Mouse (Mus musculus) megakaryocyte progenitor cell, adult 5-6 weeks (primary cell): ENCODE measurements around the gene Olfr308. TPM values are rescaled to one million over a fixed set of nuclear protein-coding genes. Genes with fewer than 3 reads are reported as not detected.
"Not testable (repeated sequence)": the region's sequence is repeated elsewhere in the genome, so short reads cannot be mapped to it uniquely, and the experiment has no call there.

ENCODE experiments used
- ATAC-seq: replicated peaks from 2 replicates; pipeline ENCODE4 v1.8.0; 2016; ENCODE audit warnings: mild to moderate bottlenecking, moderate TSS enrichment, inconsistent platforms; ENCODE audit not compliant: poor library complexity
- total RNA-seq, 2 experiments: library from RNA; stranded (forward) in 1 of 2; stranded (reverse) in 1 of 2; fragments of 157-497, 149-512 nt in 1 of 2; fragments of 200-1000 nt in 1 of 2; gene quantifications; 2 replicates each; pipeline versions ENCODE4 v1.2.3 to v1.2.4; 2015 to 2017

Gene Olfr308
- total RNA-seq (2015) = not detected in 2 replicates
- not detected in 2 replicates for total RNA-seq (2017)

GRCm38 (mm10) chr7:86325530-86325929 lies at the start of gene Olfr308:
Gene Olfr308, minus strand, starts transcription at chr7:86325630.
- no peak for ATAC-seq

- no peak for ATAC-seq
Measured at GRCm38 (mm10) chr7:86366828-86367227, 41.4 kb upstream of the Olfr308 start, which contains the start of gene Olfr305. Gene Olfr305, minus strand, starts transcription at chr7:86366928.

- ATAC-seq = not testable (repeated sequence)
Measured at GRCm38 (mm10) chr7:86346296-86346695, 20.9 kb upstream of the Olfr308 start.

- no peak for ATAC-seq
Measured at GRCm38 (mm10) chr7:86344253-86344652, 18.8 kb upstream of the Olfr308 start.

DNA sequence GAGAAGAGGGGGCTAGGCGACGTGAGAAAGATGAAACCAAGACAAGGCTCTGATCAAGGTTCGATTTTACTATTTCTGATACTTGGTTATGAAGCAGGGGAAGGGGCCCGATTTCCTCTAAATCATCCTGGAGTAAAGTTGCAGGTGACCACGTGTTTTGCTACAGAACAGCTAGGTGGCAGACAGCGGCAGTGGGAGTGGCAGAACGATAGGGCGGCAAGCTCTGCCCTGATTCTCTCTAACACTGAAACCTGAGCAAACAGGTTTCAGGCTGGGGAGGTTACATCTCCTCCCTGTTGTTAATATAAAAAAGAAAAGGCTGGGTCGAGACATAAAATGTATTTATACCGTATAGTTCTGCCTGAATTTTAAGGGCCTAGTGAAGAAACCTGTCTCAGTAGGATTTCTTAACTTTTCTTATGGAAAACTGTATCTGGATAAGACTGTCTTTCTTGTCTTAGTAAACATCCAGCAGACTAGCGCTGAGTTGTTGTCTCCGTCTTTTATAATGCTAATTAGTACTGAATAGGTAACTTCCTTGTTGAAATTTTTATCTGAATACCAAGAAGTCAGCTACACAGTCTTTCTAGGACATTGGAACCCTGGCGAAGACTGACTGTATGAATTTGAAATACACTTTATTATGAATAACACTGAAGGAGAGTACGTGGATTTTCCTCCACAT lies 17.6 kb upstream of the Olfr308 start:
- no peak for ATAC-seq

DNA sequence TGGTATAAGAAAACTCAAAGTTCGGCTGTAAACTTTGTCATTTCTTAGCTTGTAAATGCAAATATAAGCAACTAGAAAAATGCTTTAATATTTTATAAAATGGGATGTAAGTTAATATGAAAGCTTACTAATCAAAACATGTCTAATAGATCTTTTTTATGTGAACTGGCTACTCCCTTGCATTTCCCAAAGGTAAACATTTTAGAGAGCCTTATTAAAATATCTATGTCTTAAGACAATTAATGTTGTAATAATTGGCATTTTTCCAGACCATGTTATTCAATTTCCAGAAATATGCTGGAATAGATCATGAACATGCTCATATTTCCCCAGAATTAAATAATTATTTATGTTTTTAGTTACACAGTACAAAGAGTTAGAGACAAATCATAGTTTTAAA lies 12.1 kb upstream of the Olfr308 start, which contains the start of gene Olfr307:
Gene Olfr307, minus strand, starts transcription at position 101 of the 400 bp plus-strand sequence.
- no peak for ATAC-seq

GRCm38 (mm10) chr7:86321323-86321722 lies 4.1 kb downstream of the Olfr308 start:
- no peak for ATAC-seq

DNA sequence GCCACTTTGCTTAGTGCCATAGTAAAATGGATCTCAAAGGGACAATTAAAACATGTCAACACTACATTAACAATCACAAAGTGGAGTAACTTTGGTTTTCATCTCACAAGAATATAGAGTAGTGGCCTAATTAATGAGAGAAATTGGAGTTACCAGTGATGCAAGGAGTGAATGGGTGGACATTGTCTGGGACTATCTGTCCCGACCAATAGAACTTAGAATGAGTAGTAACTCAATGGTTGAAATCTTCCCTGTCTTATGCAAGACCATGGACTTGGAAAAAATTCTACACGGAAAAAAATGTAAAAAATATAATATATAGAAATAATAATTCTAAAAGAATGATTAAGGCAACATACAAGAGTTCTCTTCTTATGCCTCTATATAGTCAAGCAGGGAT lies 11.8 kb downstream of the Olfr308 start, which contains the start of gene Olfr309:
Gene Olfr309, minus strand, starts transcription at position 101 of the 400 bp plus-strand sequence.
- no peak for ATAC-seq

DNA sequence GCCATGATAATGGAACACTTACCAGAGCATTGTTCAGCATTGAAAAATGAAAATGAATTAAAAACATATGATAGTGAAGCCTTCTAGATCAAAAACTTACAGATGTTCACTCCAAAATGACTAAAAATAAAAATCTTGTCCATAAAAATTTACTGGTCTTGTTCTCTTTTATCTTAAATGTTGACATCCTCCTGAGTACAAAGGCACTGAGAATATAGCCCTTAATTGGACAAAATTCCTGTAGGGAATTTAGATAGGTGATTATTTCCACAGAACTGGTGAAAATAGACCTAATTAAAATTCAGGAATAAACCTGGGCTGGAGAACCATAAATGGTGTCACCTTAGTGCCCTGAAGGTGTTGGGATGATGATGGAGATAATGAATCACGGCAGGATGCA lies 48.4 kb downstream of the Olfr308 start, which contains the start of gene Olfr310:
Gene Olfr310, minus strand, starts transcription at position 101 of the 400 bp plus-strand sequence.
- no peak for ATAC-seq

Other genes with a start within 250 kb of the Olfr308 start
- gene Vmn2r75, start 153.9 kb downstream of the Olfr308 start, total RNA-seq (2015) = not detected in 2 replicates
- gene Vmn2r75, start 153.9 kb downstream of the Olfr308 start, total RNA-seq (2017) = not detected in 2 replicates
- gene Vmn2r76, start 79.3 kb downstream of the Olfr308 start, total RNA-seq (2015) = not detected in 2 replicates
- not detected in 2 replicates for gene Vmn2r76, start 79.3 kb downstream of the Olfr308 start, total RNA-seq (2017)
- gene Olfr310, start 48.5 kb downstream of the Olfr308 start, total RNA-seq (2015) = not detected in 2 replicates
- not detected in 2 replicates for gene Olfr310, start 48.5 kb downstream of the Olfr308 start, total RNA-seq (2017)
- gene Olfr309, start 11.9 kb downstream of the Olfr308 start, total RNA-seq (2015) = not detected in 2 replicates
- not detected in 2 replicates for gene Olfr309, start 11.9 kb downstream of the Olfr308 start, total RNA-seq (2017)
- gene Olfr307, start 12.0 kb upstream of the Olfr308 start, total RNA-seq (2015) = not detected in 2 replicates
- not detected in 2 replicates for gene Olfr307, start 12.0 kb upstream of the Olfr308 start, total RNA-seq (2017)
- not detected in 2 replicates for gene Olfr305, start 41.3 kb upstream of the Olfr308 start, total RNA-seq (2015)
- gene Olfr305, start 41.3 kb upstream of the Olfr308 start, total RNA-seq (2017) = not detected in 2 replicates
- not detected in 2 replicates for gene Olfr304, start 61.0 kb upstream of the Olfr308 start, total RNA-seq (2015)
- not detected in 2 replicates for gene Olfr304, start 61.0 kb upstream of the Olfr308 start, total RNA-seq (2017)
- gene Olfr303, start 72.2 kb upstream of the Olfr308 start, total RNA-seq (2015) = not detected in 2 replicates
- not detected in 2 replicates for gene Olfr303, start 72.2 kb upstream of the Olfr308 start, total RNA-seq (2017)
- gene Olfr301, start 78.2 kb upstream of the Olfr308 start, total RNA-seq (2015) = not detected in 2 replicates
- gene Olfr301, start 78.2 kb upstream of the Olfr308 start, total RNA-seq (2017) = not detected in 2 replicates
- not detected in 2 replicates for gene Olfr299, start 134.3 kb upstream of the Olfr308 start, total RNA-seq (2015)
- not detected in 2 replicates for gene Olfr299, start 134.3 kb upstream of the Olfr308 start, total RNA-seq (2017)
- not detected in 2 replicates for gene Olfr298, start 166.9 kb upstream of the Olfr308 start, total RNA-seq (2015)
- not detected in 2 replicates for gene Olfr298, start 166.9 kb upstream of the Olfr308 start, total RNA-seq (2017)
- gene Olfr297, start 194.3 kb upstream of the Olfr308 start, total RNA-seq (2015) = not detected in 2 replicates
- not detected in 2 replicates for gene Olfr297, start 194.3 kb upstream of the Olfr308 start, total RNA-seq (2017)